Mouse (Mus musculus): ENCODE measurements around the gene Defb43. TPM values are rescaled to one million over a fixed set of nuclear protein-coding genes. Genes with fewer than 3 reads are reported as not detected.

The Defb43 gene
- total RNA-seq (2021): not detected
- polyA plus RNA-seq (2012; rRNA removed): not detected in 2 replicates
- long read RNA-seq: 0 reads

- TF ChIP-seq POLR2A (IDR thresholded peaks at IDR 0.05; ENCODE audit: insufficient read depth, low read depth, low read length) (no peak), EP300 (IDR thresholded peaks at IDR 0.05; ENCODE audit: insufficient read depth, low read depth, low read length) (no peak), CTCF (IDR thresholded peaks at IDR 0.05) (no peak)
- WGBS: 96% methylated on average over 5 of the region's 5 CpGs
- Histone ChIP-seq H3K4me3 (no peak within 1 kb of the TSS), H3K27ac (no peak within 1 kb of the TSS), H3K79me2 (replicated peaks; ENCODE audit: control insufficient read depth, insufficient read depth, low read length) (no peaks in the 10 kb centered on the region), H3K36me3 (ENCODE audit: control insufficient read depth, insufficient read depth, low read length) (no peaks in the 10 kb centered on the region), H3K9ac (ENCODE audit: low read depth, low read length) (no peak within 1 kb of the TSS), H3K4me1 (ENCODE audit: control insufficient read depth, insufficient read depth, low read length) (no peaks in the 10 kb centered on the region), H3K27me3 (ENCODE audit: control insufficient read depth, insufficient read depth, low read length) (no peaks in the 10 kb centered on the region)
- no peak for DNase-seq
- intact Hi-C loops (cut with DNase I): no loop called here
Observed at GRCm38 (mm10) chr14:63011471-63011870, at the start of gene Defb43. Defb43 (plus strand) TSS chr14:63011771.

DNA sequence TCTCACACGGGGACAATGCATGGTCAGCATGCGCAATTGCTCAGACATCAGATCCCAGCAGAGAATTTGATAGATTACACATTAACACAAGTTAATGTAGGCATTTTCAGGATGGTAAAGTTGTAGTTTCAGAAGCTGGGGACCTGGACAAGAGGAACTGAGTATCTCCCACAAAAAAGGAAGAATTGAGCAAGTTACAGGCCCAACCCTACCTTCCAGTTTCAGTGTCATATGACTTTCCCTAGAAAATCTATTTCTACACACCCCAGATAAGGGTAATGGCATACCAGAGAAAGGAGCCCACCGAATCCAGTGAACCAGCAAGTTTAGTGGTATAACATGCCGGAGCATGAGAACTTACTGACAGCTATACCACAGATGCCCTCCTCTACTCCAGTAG lies 47.9 kb upstream of the Defb43 start:
- Histone ChIP-seq H3K9ac (ENCODE audit: low read depth, low read length) (no peak overlapping the region), H3K4me1 (ENCODE audit: control insufficient read depth, insufficient read depth, low read length) (no peaks in the 10 kb centered on the region), H3K79me2 (replicated peaks; ENCODE audit: control insufficient read depth, insufficient read depth, low read length) (no peaks in the 10 kb centered on the region), H3K27ac (no peak overlapping the region), H3K4me3 (no peak overlapping the region), H3K36me3 (ENCODE audit: control insufficient read depth, insufficient read depth, low read length) (no peaks in the 10 kb centered on the region), H3K27me3 (ENCODE audit: control insufficient read depth, insufficient read depth, low read length) (no peaks in the 10 kb centered on the region)
- intact Hi-C loops (cut with DNase I): no loop called here
- no peak for DNase-seq
- WGBS: 78% methylated on average over 4 of the region's 4 CpGs
- TF ChIP-seq CTCF (IDR thresholded peaks at IDR 0.05) (no peak), EP300 (IDR thresholded peaks at IDR 0.05; ENCODE audit: insufficient read depth, low read depth, low read length) (no peak), POLR2A (IDR thresholded peaks at IDR 0.05; ENCODE audit: insufficient read depth, low read depth, low read length) (no peak)

DNA sequence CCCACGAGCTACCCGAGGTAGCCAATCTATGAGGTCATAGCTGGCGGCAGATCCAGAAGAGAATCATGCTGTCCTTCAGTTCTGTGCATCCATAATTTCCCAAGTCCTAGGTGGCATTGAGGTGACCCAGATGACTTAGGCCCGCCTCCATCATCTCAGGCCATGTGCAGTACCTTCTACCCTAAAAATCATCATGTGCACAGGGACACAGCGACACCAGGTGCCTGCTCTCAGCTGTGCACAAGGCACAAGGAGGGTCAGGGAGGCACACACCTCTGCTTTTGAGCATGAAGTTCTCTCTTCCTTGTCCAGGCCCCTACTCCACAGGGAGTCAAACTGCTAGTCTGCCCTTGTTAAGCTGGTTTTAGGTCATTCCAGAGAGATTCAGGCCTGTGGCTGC lies 46.2 kb upstream of the Defb43 start:
- H3K27me3 ChIP-seq (ENCODE audit: control insufficient read depth, insufficient read depth, low read length): no peaks in the 10 kb centered on the region
- TF ChIP-seq EP300 (IDR thresholded peaks at IDR 0.05; ENCODE audit: insufficient read depth, low read depth, low read length) (0 out of 2 replicates have a peak, but pooled peaks have one; percentile 29), CTCF (IDR thresholded peaks at IDR 0.05) (peak; percentile 29), POLR2A (IDR thresholded peaks at IDR 0.05; ENCODE audit: insufficient read depth, low read depth, low read length) (no peak)
- no peak overlapping the region for H3K4me3 ChIP-seq
- H3K9ac ChIP-seq (ENCODE audit: low read depth, low read length): no peak overlapping the region
- intact Hi-C loops (cut with DNase I): no loop called here
- no peaks in the 10 kb centered on the region for H3K36me3 ChIP-seq (ENCODE audit: control insufficient read depth, insufficient read depth, low read length)
- no peak overlapping the region for H3K27ac ChIP-seq
- no peaks in the 10 kb centered on the region for H3K79me2 ChIP-seq (replicated peaks; ENCODE audit: control insufficient read depth, insufficient read depth, low read length)
- 72% methylated on average over 5 of the region's 5 CpGs for WGBS
- no peak for DNase-seq
- no peaks in the 10 kb centered on the region for H3K4me1 ChIP-seq (ENCODE audit: control insufficient read depth, insufficient read depth, low read length)

DNA sequence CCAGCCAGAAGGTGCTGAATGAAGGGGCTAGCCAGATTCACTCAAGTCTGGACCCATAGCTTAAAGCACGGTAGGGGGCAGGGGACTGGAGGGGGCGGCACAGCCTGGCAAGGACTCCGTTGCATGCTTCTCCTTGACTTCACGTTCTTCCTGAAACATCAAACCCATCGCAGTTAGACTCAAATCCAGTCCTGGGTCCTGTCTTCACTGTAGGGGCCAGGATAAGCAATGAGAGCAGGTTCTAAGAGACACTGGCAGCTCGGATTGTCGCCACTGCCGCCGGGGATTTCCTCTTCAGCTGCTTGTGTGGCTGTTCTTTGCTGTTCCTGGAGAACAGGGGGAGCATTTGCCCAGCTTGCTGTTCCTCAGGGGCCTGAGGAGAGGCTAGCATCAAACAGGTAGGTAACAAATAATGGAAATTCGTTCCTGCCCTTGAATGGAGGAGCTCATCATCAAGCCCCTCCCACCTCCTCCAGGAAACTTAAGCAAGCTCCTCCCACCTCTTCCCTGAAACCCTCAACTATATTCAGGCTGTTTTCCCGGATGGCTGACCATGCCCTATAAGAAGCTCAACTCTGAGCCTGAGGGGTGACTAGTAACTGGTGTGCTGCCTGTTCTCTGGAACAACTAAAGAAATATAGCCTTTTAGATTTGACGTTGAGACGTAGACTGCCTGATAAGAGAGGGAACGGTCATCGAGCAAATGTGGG lies 45.6 kb upstream of the Defb43 start:
- H3K27me3 ChIP-seq (ENCODE audit: control insufficient read depth, insufficient read depth, low read length): no peaks in the 10 kb centered on the region
- H3K4me3 ChIP-seq: peak overlapping the region; percentile 17
- WGBS: 18% methylated on average over 15 of the region's 15 CpGs
- no peak overlapping the region for H3K27ac ChIP-seq
- no peaks in the 10 kb centered on the region for H3K79me2 ChIP-seq (replicated peaks; ENCODE audit: control insufficient read depth, insufficient read depth, low read length)
- DNase-seq: no peak
- H3K36me3 ChIP-seq (ENCODE audit: control insufficient read depth, insufficient read depth, low read length): no peaks in the 10 kb centered on the region
- intact Hi-C loops (cut with DNase I): no loop called here
- no peaks in the 10 kb centered on the region for H3K4me1 ChIP-seq (ENCODE audit: control insufficient read depth, insufficient read depth, low read length)
- peak overlapping the region; percentile 41; the same call in 1 of the 2 replicates for H3K9ac ChIP-seq (ENCODE audit: low read depth, low read length)
- TF ChIP-seq POLR2A (IDR thresholded peaks at IDR 0.05; ENCODE audit: insufficient read depth, low read depth, low read length) (no peak), EP300 (IDR thresholded peaks at IDR 0.05; ENCODE audit: insufficient read depth, low read depth, low read length) (no peak), CTCF (IDR thresholded peaks at IDR 0.05) (no peak)

DNA sequence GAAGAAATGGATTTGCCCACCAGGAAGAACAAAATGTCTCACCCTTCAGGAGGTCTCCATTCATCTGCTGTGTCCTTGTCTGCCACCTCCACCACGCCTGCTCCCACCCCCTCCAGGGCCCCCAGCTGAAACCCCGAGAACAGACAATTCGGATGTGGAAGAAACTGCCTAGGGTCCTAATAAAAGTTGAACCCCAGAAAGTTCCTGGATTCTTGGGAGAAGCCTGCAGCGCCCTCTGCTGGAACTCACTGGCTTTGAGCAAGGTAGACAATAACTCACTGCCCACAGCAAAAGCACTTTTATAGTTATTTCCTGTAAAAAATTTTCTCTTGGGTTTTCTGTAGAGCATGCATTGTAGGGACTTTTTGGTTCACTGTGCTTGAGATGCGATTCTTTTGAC lies 36.5 kb upstream of the Defb43 start:
- no peaks in the 10 kb centered on the region for H3K27me3 ChIP-seq (ENCODE audit: control insufficient read depth, insufficient read depth, low read length)
- DNase-seq: peak; percentile 53 to 80
- H3K4me1 ChIP-seq (ENCODE audit: control insufficient read depth, insufficient read depth, low read length): no peaks in the 10 kb centered on the region
- H3K27ac ChIP-seq: no peak overlapping the region
- intact Hi-C loops (cut with DNase I): loop anchor here (1.0 to 5.0 kb wide), 3 partner anchors 260 to 483 kb away; no protein-coding TSS in a partner anchor
- 21% methylated on average over 5 of the region's 5 CpGs for WGBS
- H3K79me2 ChIP-seq (replicated peaks; ENCODE audit: control insufficient read depth, insufficient read depth, low read length): no peaks in the 10 kb centered on the region
- TF ChIP-seq CTCF (IDR thresholded peaks at IDR 0.05) (peak; percentile 90), POLR2A (IDR thresholded peaks at IDR 0.05; ENCODE audit: insufficient read depth, low read depth, low read length) (no peak), EP300 (IDR thresholded peaks at IDR 0.05; ENCODE audit: insufficient read depth, low read depth, low read length) (no peak)
- no peak overlapping the region for H3K4me3 ChIP-seq
- no peak overlapping the region for H3K9ac ChIP-seq (ENCODE audit: low read depth, low read length)
- no peaks in the 10 kb centered on the region for H3K36me3 ChIP-seq (ENCODE audit: control insufficient read depth, insufficient read depth, low read length)

- no peak for DNase-seq
- 53% methylated on average over 1 of the region's 1 CpGs for WGBS
- no peaks in the 10 kb centered on the region for H3K79me2 ChIP-seq (replicated peaks; ENCODE audit: control insufficient read depth, insufficient read depth, low read length)
- no peaks in the 10 kb centered on the region for H3K36me3 ChIP-seq (ENCODE audit: control insufficient read depth, insufficient read depth, low read length)
- no peak overlapping the region for H3K9ac ChIP-seq (ENCODE audit: low read depth, low read length)
- no peaks in the 10 kb centered on the region for H3K27me3 ChIP-seq (ENCODE audit: control insufficient read depth, insufficient read depth, low read length)
- H3K4me1 ChIP-seq (ENCODE audit: control insufficient read depth, insufficient read depth, low read length): no peaks in the 10 kb centered on the region
- H3K27ac ChIP-seq: no peak overlapping the region
- H3K4me3 ChIP-seq: no peak overlapping the region
- intact Hi-C loops (cut with DNase I): loop anchor here (1.0 to 5.0 kb wide), 2 partner anchors 38 to 343 kb away; no protein-coding TSS in a partner anchor
- TF ChIP-seq EP300 (IDR thresholded peaks at IDR 0.05; ENCODE audit: insufficient read depth, low read depth, low read length) (no peak), POLR2A (IDR thresholded peaks at IDR 0.05; ENCODE audit: insufficient read depth, low read depth, low read length) (no peak), CTCF (IDR thresholded peaks at IDR 0.05) (no peak)
Observed at GRCm38 (mm10) chr14:62979815-62980214, 31.8 kb upstream of the Defb43 start.
